Mouse (Mus musculus) layer of hippocampus, adult 2 months (tissue): ENCODE results near the gene Tm9sf2. TPM values are rescaled to one million over a fixed set of nuclear protein-coding genes. Genes with fewer than 3 reads are reported as not detected.

Experiments used
- DNase-seq, 2 experiments: peaks; one replicate each; pipeline ENCODE4 v3.0.0; 2022; ENCODE audit warnings: low spot score in 2 of 2
- H3K27ac ChIP-seq: fragments of 200-600 bp; 2 replicates; pipeline ENCODE4 v1.8.1; 2022
- H3K4me3 ChIP-seq: fragments of 200-600 bp; 2 replicates; pipeline ENCODE4 v1.8.1; 2022; ENCODE audit warnings: mild to moderate bottlenecking
- CTCF ChIP-seq: fragments of 200-600 bp; conservative IDR thresholded peaks from 2 replicates; pipeline ENCODE4 v1.8.1; 2022; ENCODE audit warnings: antibody characterized with exemption, mild to moderate bottlenecking, moderate library complexity
- total RNA-seq, 2 experiments: library from RNA; stranded (reverse); gene quantifications; 2 replicates each; pipeline ENCODE4 v1.2.3; 2021

Tm9sf2 gene
- total RNA-seq, 2 experiments from 2014 or later: 107 TPM

DNA sequence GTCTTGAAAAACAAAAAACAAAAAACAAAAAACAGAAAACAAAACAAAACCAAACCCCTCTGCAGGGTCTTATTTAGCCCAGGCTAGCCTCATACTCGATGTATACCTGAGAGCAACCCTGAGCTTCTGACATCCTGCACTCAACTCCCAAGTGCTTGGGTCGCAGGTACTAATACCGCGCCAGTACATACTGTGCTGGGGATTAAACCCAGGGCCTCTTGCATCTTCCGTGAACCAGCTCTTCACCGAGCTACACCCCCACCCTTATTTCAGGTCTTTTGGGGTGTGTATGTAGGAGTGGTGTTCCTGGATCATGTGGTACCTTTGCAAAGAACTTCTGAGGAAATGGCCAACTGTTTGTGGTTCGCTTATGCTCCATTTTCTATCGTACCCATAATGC is 87.8 kb downstream of the Tm9sf2 start:
- no peak for TF ChIP-seq CTCF
- Histone ChIP-seq H3K27ac (no peak overlapping the region), H3K4me3 (no peak overlapping the region)
- no peak for DNase-seq

DNA sequence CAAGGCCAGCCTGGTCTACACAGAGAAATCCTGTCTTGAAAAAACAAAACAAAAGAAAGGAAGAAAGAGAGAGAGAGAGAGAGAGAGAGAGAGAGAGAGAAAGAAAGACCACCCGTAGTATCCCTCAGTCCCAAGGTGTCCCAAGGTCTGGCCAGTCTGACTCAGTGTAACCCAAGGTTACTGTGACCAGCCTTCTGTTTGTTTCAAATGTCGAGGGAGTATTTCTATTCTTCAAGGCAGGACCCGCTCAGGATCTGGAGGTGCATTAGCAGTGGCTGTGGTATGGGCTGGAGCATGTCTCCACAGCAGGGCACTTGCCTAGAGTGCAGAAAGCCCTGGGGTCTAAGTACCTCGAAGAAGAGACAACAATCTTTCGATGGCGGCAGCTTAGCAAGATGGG is 90.0 kb downstream of the Tm9sf2 start:
- Histone ChIP-seq H3K27ac (no peak overlapping the region), H3K4me3 (no peak overlapping the region)
- no peak for TF ChIP-seq CTCF
- no peak for DNase-seq

DNA sequence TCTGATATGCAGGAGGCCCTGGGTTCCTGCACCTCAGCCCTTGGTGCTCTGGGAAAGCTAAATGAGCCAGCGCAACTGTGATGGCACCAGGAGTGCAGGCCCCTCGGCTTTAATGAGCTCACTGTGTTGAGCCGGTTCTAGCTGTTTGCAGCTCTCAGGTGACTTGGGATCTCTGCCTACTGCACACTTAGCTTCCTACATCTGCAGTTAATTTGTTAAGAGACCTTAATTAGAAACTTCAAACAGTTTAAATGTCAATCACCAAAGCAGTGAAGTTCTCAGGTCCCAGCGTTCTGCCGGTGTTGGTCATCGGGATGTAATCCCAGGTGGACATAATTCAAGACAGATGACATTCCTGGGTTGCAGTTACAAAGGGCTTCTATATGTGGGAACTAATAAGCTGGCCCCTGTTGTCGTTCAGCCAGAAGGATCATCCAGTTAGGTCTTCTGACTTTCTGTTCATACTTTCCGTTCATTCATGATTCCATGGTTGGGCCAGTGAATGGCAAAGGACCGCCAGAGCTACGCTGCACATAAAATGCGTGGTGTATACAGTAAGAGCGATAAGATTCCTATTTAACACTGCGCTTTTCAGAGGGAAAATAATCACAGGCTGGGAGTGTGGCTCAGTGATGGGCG is 93.5 kb downstream of the Tm9sf2 start:
- Histone ChIP-seq H3K4me3 (no peak overlapping the region), H3K27ac (no peak overlapping the region)
- DNase-seq: no peak
- no peak for TF ChIP-seq CTCF

DNA sequence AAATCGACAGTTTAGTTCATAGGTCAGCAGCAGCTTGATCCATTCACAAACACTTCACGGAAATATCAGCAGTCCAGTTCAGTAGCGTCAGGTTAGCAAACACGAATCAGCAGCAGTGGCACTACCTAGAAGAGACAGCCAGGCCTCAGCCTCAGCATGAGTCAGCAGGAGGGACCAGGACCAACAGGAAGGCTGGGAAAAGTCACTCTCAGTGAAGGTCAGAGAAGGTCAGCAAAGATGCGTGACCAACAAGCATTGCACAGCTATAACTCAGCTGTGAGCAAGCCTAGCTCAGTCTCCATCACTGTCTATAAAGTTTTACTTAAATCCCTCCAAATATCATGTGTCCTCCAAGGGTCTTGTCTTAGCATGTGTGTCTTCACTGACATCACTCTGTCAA is 102.3 kb downstream of the Tm9sf2 start:
- H3K4me3 ChIP-seq: no peak overlapping the region
- no peak overlapping the region for H3K27ac ChIP-seq
- no peak for TF ChIP-seq CTCF
- no peak for DNase-seq

Other genes with a start within 250 kb of the Tm9sf2 start
- gene Ubac2, start 228.4 kb upstream of the Tm9sf2 start, total RNA-seq: 10 to 100 TPM; 46.1 to 48.3 TPM
- not detected for gene Gpr18, start 191.3 kb upstream of the Tm9sf2 start, total RNA-seq
- 1 to 10 TPM in 1 of 2 experiments, under 1 TPM in 1; 0.56 to 1.0 TPM for gene Gpr183, start 141.8 kb upstream of the Tm9sf2 start, total RNA-seq
- gene Timm8a2, start 72.4 kb upstream of the Tm9sf2 start, total RNA-seq: not detected
- 10 to 100 TPM; 26.2 to 28.9 TPM for gene Clybl, start 74.7 kb downstream of the Tm9sf2 start, total RNA-seq